Mouse (Mus musculus): Measurements from ENCODE around the gene Spag9. TPM values are rescaled to one million over a fixed set of nuclear protein-coding genes. Genes with fewer than 3 reads are reported as not detected.

The Spag9 gene
- total and polyA plus RNA-seq, 3 experiments: 24.5 to 100 (median 88.5) TPM

DNA sequence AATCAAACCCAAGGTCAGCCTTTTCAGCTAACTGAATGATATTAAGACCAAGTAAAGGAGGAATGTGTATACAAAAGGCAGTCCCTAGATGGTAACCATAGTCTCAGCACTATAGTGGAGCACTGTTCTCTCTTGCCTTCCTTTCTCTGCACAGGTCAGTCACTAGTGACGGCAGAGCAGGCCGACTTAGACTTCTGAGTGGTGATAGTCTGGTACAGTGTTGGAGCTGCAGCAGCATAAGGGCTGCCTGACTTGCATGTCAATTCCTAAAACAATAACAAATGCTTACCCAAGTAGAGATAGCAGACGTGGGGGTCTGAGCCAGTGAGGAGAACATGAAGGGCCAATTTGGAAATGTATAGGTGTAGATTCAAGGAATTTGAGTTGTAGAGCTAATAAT, 58.3 kb downstream of the Spag9 start:
- DNase-seq: no peak

- DNase-seq: no peak
Measured at GRCm38 (mm10) chr11:94054901-94055300, 59.0 kb downstream of the Spag9 start.

DNA sequence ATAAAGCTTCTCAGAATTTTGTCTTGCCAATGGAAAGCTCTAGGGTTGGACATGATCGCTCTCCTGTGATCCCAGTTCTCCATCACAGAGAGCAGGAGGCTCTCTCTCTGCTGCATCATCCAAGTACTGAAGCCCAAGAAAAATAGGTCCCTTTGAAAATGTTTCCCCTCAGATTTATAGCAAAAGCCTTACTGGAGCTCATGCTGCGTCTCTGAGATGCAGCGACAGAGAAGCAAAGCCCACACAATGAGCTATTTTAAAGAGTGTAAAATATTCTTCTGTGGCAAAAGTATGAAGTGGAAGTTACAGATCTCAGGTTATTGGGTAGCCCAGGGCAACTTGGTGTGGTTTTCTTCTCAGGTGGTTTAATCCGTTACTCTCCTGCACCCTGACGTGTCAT, 68.0 kb downstream of the Spag9 start:
- DNase-seq: no peak

GRCm38 (mm10) chr11:94070455-94070854, 74.6 kb downstream of the Spag9 start:
- no peak for DNase-seq

DNA sequence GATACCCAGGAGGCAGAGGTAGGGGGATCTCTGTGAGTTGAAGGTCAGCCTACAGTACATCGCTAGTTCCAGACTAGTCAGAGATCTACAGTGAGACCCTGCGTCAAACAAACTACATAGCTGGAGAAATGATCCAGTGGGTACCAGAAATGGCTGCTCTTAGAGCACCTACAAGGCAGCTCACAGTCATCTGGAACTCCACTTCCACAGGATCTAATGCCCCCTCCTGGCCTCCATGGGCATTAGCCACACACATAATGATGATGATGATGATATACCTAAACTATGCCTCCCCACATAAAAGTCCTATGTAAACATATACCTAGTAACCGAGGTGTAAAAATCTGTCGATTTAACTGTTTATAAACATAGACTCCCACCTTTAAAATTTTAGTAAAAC, 77.4 kb downstream of the Spag9 start:
- DNase-seq: peak; percentile 10

DNA sequence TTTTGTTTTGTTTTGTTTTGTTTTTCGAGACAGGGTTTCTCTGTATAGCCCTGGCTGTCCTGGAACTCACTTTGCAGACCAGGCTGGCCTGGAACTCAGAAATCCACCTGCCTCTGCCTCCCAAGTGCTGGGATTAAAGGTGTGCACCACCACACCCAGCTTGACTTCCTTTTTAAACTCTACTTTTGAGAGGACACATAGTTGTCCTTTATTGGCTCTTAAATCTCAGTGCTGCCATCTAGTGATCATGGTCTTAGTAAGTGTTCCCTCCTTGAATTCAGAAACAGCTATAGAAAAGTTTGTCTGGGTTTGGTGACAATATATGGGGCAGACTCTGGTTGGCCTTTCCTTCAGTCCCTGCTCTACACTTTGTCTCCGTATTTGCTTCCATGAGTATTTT, 91.1 kb downstream of the Spag9 start:
- DNase-seq: peak; percentile 12

DNA sequence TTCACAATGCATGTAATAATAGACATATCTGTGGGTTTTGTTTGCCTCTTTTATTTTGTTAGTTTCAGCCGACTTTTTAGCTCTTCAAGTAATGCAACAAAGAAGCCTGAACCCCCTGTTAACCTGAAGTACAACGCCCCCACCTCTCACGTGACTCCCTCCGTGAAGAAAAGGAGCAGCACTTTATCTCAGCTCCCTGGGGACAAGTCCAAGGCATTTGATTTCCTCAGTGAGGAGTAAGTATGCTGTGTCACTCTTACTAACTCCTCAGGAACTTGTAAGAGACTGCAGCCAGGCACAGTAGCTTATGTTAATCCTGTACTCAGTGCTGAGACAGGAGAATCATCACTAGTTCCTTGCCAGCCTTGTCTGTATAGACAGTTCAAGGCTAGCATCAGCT, 94.6 kb downstream of the Spag9 start:
- DNase-seq: no peak

DNA sequence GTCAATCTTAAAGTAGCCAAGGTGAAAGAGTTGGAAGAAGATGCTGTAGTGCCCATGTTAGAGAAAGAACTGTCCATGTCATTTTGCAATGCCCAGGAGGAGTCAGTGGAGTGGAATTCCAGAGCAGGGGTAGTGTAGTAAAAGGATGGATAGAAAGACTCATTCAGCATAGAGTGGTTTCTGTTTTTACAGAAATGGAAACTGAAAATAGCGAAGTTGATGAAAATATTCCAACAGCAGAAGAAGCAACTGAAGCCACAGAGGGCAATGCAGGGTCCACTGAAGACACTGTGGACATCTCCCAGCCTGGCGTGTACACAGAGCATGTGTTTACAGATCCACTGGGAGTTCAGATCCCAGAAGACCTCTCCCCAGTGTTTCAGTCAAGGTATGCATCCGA, 101.6 kb downstream of the Spag9 start:
- DNase-seq: no peak

DNA sequence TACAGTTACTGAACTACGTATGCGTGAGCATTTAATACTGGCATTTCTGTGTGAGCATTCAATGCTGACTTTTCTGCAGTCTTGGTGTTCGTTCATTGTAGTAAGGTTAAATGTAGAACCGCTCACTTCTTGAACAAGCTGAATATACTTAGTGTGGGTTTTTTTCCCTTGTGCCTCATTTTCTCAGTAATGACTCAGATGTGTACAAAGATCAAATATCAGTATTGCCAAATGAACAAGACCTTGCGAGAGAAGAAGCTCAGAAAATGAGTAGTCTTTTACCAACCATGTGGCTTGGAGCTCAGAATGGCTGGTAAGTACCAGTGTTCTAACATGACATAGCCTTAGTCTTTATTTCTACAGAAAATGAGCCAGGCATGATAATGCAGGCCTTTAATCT, 102.9 kb downstream of the Spag9 start:
- DNase-seq: no peak

DNA sequence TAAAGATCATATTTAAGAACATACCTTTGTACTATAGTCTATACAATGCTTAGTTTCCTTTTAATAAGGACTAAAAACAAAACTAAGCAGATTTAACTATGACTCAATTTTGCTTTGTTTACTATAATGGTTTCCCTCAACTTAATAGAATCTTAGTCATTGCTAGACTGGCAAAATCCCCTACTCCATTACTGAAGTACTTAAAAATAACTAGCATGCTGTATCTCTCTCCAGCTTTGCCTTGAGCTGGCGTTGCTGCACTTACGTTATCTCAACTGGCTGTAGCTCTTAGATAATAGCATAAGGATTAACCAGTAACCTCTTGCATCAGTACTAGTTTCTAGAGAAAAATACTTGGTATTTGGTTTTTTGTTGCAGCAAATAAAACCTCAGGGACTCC, 117.9 kb downstream of the Spag9 start:
- no peak for DNase-seq

DNA sequence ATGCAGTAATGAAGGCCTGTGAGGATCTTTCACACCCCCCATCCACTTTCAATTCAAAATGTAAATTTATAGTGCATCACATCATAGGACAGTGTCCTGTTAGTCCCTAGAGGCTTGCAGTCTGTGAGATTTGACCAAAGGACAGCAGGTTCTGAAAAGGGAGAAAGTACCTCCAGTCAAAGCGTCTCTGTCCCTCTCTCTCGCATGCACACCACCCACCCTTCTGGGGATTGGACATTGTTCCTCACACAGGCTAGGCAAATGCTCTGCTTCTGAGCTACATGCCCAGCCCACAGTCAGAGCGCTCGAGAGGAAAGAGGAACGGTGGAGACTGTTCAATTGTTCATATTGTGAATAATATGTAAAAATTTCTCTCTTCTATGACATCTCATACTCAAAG, 119.5 kb downstream of the Spag9 start:
- DNase-seq: no peak

DNA sequence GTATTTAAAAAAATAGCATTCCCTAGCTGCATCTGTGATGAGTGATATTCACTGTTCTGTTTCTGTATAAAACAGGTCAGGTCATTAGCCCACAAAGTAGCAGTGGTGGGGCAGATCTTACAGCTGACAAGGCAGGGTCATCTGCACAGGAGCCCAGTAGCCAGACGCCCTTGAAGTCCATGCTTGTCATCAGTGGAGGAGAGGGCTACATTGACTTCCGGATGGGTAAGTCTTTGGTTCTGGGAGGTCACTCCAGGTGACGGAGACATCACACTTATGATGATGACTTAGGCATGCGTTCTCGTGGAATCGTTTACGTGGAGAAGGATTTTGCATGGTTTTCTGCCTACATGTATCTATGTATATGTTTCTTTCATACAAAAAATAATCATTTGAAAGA, 120.8 kb downstream of the Spag9 start:
- DNase-seq: no peak

GRCm38 (mm10) chr11:94117836-94118235, 121.9 kb downstream of the Spag9 start:
- DNase-seq: no peak

GRCm38 (mm10) chr11:94118612-94119011, 122.7 kb downstream of the Spag9 start:
- no peak for DNase-seq

DNA sequence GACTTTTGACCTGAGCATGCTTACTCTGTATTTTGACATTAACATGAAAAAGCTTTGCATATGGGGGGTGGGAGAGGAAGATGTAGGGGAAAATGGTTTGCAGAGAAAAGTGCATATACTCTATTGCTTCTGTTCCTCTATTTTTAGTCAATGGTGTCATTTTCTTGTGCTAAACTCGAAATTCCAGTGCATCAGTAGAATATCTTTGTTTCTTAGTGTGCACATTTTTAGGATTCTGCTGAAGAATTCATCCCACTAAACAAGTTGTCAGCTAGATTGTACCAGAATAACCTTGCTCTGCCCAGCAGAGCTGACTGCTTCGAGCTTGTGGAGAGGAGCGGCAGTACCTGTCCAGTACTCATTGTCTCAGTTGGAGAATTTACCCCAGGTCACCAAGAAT, 124.8 kb downstream of the Spag9 start:
- DNase-seq: no peak

GRCm38 (mm10) chr11:94121501-94121900, 125.6 kb downstream of the Spag9 start:
- no peak for DNase-seq

- no peak for DNase-seq
Measured at GRCm38 (mm10) chr11:94122341-94123030, 126.6 kb downstream of the Spag9 start.

GRCm38 (mm10) chr11:94126701-94127100, 130.8 kb downstream of the Spag9 start:
- DNase-seq: no peak

DNA sequence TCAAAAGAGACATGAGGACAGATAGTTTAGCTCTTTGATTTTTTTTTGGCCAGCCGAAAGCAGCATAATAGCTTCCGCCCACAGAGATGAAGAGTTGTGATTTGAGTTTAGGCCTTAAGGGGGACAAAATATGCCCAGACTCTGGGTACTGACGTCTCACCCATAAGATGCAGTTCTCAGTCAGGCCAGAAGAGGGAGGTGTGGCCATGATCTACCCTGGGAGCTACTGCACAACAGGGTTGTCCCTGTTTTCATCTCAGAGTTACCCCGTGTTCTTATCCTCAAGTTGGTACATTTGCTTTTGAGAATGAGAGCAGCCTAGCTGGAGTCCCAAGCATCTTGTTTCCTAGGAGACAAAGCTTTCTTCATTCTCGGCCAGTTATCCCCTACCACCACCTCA, 132.1 kb downstream of the Spag9 start:
- DNase-seq: peak; percentile 83

- no peak for DNase-seq
Measured at GRCm38 (mm10) chr11:94128506-94128905, 132.6 kb downstream of the Spag9 start.

DNA sequence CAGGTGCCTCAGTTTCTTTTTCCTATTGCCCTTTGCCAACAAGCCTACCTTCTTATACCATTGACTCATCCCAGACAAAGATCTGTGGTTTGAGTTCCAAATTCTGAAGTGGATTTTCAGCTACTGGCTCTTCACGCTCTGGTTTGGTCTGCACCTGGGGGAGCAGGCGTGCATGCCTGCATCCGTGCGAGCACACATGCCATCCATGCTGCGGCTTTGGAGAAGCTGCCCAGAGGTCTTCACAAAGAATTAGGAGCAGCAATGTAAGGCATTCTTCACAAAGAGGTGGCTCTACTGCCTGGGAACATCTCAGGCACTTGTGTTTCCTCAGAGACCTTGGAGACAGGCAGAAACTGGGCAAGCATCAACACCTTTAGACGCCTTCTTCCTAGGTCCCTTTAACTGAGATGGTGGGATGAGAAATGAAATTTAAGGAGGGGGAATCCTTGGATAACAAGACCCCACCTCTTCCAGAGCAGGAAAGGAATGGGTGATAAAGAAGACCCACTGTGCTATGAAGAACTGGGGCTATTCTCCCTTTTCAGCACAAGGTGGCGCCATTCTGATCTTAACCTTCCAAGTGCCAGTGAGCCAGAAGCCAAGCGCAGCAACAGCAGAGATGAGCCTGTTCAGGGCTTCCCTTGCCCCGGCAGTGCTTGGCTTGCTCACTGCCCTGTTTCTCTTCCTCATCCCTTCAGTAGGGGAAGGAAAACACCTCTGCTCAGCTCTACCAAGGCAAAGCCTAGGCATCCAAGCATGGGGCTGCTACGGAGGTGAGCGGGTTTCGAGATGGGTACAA, 133.6 kb downstream of the Spag9 start:
- peak; percentile 66 for DNase-seq

DNA sequence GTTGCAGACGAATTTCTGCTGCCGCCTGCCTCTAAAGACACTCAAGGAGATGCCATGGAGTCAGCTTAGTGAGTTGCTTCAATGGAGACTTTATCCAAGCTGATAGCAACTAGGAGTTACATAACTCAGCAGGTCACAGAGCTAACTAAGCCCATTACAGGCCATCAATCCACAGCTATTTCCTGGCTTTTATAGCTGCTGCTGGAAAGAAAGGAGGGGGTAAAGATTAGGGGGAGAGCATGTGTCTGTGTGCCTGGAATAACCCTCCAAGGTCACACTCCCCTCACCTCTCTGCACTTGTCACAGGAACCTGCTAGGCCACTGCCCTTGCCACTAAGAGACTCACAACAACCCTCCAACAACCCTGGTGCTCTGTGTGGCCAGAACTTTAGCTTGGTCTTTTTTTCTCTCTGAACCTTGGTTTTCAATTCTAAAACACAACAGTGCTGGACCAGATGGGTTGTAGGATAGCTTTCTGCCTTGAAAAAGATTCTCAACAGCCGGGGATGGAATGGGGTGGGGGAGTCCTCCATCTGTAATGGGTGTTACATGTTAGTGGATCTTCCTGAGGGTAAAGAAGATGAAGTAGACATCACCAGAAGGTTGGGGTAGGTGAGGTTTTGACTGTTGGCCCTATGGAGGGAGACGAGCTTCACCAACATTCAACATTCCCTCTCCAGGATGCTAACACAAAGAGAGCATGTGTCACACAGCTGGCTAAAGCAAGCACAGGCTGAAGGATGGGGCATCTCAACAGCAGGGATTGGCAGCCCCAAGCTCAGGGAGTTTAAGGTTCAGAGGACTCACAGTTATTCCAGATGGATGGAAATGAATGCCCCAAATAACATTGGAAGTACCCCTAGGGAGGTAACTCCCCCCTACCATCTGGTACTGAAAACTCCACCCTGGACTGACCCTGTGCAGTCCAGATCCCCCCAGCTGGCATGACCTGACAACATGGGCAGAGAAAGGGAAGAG, 134.5 kb downstream of the Spag9 start:
- DNase-seq: peak; percentile 2

All from adrenal gland, adult 2 months (tissue).